9 mouse cellular contexts compared by ENCODE assay signal in the genomic region with DNA sequence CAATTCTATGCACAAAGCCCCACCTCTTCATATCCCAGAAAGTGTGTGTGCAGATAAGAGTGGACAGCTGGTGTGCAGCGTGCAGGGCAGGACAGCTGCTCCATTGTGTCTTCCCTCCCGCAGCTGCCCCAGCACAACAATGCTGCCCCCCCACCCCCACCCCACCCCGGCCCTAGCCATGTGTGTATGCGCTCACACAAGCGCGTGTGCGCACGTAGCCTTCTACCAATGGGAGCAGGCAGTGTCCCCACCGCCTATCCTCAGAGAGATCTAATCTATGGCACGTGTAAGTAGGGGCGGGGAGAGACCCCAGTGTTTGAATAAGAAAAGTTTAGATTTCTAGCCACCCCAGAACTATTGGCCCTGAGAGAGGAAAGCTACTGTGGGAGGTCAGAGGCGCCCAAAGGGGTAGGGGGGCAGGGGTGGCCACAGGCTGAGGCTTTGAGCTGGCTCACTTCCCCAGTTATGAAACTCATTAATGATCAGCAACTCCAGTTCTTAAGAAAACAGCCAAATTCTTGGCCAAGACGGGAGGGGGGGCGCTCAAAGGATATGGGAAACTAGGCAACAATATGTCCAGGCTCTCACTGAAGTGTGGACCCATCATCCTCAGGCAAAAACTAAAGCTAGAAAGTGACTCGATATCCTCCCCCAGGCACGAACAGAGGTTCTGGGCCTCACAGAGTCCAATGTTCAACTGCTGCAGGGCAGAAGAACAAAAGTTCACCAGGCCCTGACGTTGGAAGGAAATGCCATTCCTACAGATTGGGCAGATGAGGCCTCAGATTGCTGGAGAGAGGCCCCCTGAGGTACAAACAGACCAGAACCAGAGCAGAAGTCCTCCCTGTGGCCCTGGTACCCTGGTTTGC. TPM values are rescaled to one million over a fixed set of nuclear protein-coding genes. Genes with fewer than 3 reads are reported as not detected.
DNase-seq lines count a peak whose midpoint lies in the region; ATAC-seq and TF ChIP-seq lines count a peak whose summit lies in the region.
"Had no signal": no experiment of that assay in that cellular context is flagged by ENCODE, and none has a peak within 500 bp of the region (broad histone marks: within the 10 kb centered on the region; RNA-seq: fewer than 3 reads in every experiment).

No protein-coding gene starts in this region.

- TF ChIP-seq EP300 in liver, postnatal 0 days (IDR thresholded peaks at IDR 0.05; ENCODE audit: low read depth) = no peak

- intact Hi-C loops in gastrocnemius, postnatal 14 days (cut with DNase I; ENCODE audit: low total_unique reads) = loop anchor here (10.0 kb wide), 1 partner anchor 187 kb away; no protein-coding TSS in a partner anchor

- no peaks in the 10 kb centered on the region for H3K9me3 ChIP-seq in hindbrain, embryonic 12.5 days (replicated peaks)
- H3K9me3 ChIP-seq in liver, postnatal 0 days (ENCODE audit: low read length) = no peaks in the 10 kb centered on the region
- H3K9me3 ChIP-seq in stomach, embryonic 14.5 days (ENCODE audit: control insufficient read depth, low read depth, low read length) = no peaks in the 10 kb centered on the region

- no peaks in the 10 kb centered on the region for H3K27me3 ChIP-seq in liver, adult 2 months (ENCODE audit: control insufficient read depth, insufficient read depth, low read length)
- H3K27me3 ChIP-seq in hindbrain, embryonic 12.5 days = peaks cover 20% of the 10 kb centered on the region
- H3K27me3 ChIP-seq in liver, postnatal 0 days (ENCODE audit: insufficient read depth, low read length) = peaks cover 34% of the 10 kb centered on the region
- H3K27me3 ChIP-seq in stomach, embryonic 14.5 days (ENCODE audit: control insufficient read depth, insufficient read depth, low read length) = 0 out of 2 replicates have a peak, but pooled peaks cover 7% of the 10 kb centered on the region

- DNase-seq in liver, adult 2 months (ENCODE audit: extremely low read depth, low read depth, low spot score) = peak; percentile 70
- DNase-seq in liver = no peak
- no peak for DNase-seq in liver, postnatal 0 days
- DNase-seq in gastrocnemius, postnatal 14 days = no peak
- no peak for DNase-seq in layer of hippocampus, adult 11-12 months (ENCODE audit: low spot score)

- peaks cover 6% of the 10 kb centered on the region; the same call in 1 of the 2 replicates for H3K36me3 ChIP-seq in liver, adult 2 months (ENCODE audit: control insufficient read depth, insufficient read depth, low read length)
- H3K36me3 ChIP-seq in hindbrain, embryonic 12.5 days = peaks cover 37% of the 10 kb centered on the region
- H3K36me3 ChIP-seq in liver, postnatal 0 days (replicated peaks; ENCODE audit: insufficient read depth, low read length) = 0 out of 2 replicates have a peak, but pooled peaks cover 3% of the 10 kb centered on the region
- peaks cover 5% of the 10 kb centered on the region; the same call in 1 of the 2 replicates for H3K36me3 ChIP-seq in stomach, embryonic 14.5 days (ENCODE audit: control insufficient read depth, insufficient read depth, low read length)

- peak overlapping the region; percentile 33 for H3K27ac ChIP-seq in liver, adult 2 months (replicated peaks; ENCODE audit: insufficient read depth, low read depth, low read length)
- H3K27ac ChIP-seq in hindbrain, embryonic 12.5 days = peak overlapping the region; percentile 55; the same call in 1 of the 2 replicates
- H3K27ac ChIP-seq in liver, postnatal 0 days (ENCODE audit: low read depth) = no peak overlapping the region
- H3K27ac ChIP-seq in stomach, embryonic 14.5 days (ENCODE audit: low read length) = no peak overlapping the region

- peaks cover 27% of the 10 kb centered on the region for H3K4me1 ChIP-seq in liver, adult 2 months (ENCODE audit: control insufficient read depth, insufficient read depth, low read length)
- peaks cover 55% of the 10 kb centered on the region for H3K4me1 ChIP-seq in hindbrain, embryonic 12.5 days
- peaks cover 20% of the 10 kb centered on the region for H3K4me1 ChIP-seq in liver, postnatal 0 days (ENCODE audit: insufficient read depth)
- H3K4me1 ChIP-seq in stomach, embryonic 14.5 days (ENCODE audit: control insufficient read depth, insufficient read depth, low read length) = peaks cover 28% of the 10 kb centered on the region

- H3K4me3 ChIP-seq in liver, adult 2 months (ENCODE audit: insufficient read depth, low read depth, low read length) = no peak overlapping the region
- peak overlapping the region; percentile 79 for H3K4me3 ChIP-seq in hindbrain, embryonic 12.5 days
- no peak overlapping the region for H3K4me3 ChIP-seq in liver, postnatal 0 days (ENCODE audit: low read depth, low read length)
- H3K4me3 ChIP-seq in stomach, embryonic 14.5 days (ENCODE audit: low read depth, low read length) = peak overlapping the region; percentile 69; the same call in 1 of the 2 replicates
- H3K4me3 ChIP-seq: megakaryocyte, embryonic 14.5 days had no signal

- peak overlapping the region; percentile 18; the same call in 1 of the 2 replicates for H3K9ac ChIP-seq in liver, adult 2 months (ENCODE audit: low read depth, low read length)
- peak overlapping the region; percentile 89 for H3K9ac ChIP-seq in hindbrain, embryonic 12.5 days
- H3K9ac ChIP-seq in liver, postnatal 0 days (replicated peaks) = no peak overlapping the region
- H3K9ac ChIP-seq in stomach, embryonic 14.5 days (replicated peaks; ENCODE audit: low read depth, low read length) = no peak overlapping the region

- H3K4me2 ChIP-seq in hindbrain, embryonic 12.5 days (replicated peaks) = peak overlapping the region; percentile 85
- H3K4me2 ChIP-seq in liver, postnatal 0 days (ENCODE audit: low read depth, low read length) = 0 out of 2 replicates have a peak overlapping the region, but pooled peaks have one; percentile 18
- H3K4me2 ChIP-seq in stomach, embryonic 14.5 days (replicated peaks; ENCODE audit: low read depth, low read length) = peak overlapping the region; percentile 91

- TF ChIP-seq CTCF in liver, adult 2 months (IDR thresholded peaks at IDR 0.05; ENCODE audit: low read depth, low read length) = no peak
- no peak for TF ChIP-seq CTCF in liver, postnatal 0 days (IDR thresholded peaks at IDR 0.05; ENCODE audit: low read depth)

- ATAC-seq in hindbrain, embryonic 12.5 days (ENCODE audit: low FRiP score) = peak; percentile 15
- no peak for ATAC-seq in liver, postnatal 0 days
- no peak; the same call in 1 of the 2 replicates for ATAC-seq in stomach, embryonic 14.5 days (ENCODE audit: insufficient number of reproducible peaks, insufficient read depth, low FRiP score, low read depth)
- ATAC-seq in monocyte, adult 5-6 weeks (replicated peaks; ENCODE audit: insufficient number of reproducible peaks, low FRiP score, low TSS enrichment, poor library complexity, severe bottlenecking) = no peak

- H3K79me2 ChIP-seq in liver, adult 2 months (ENCODE audit: control insufficient read depth, insufficient read depth, low read length) = no peaks in the 10 kb centered on the region

- 63% methylated on average over 17 of the region's 17 CpGs for WGBS in liver, adult 2 months
- 29% methylated on average over 17 of the region's 17 CpGs for WGBS in hindbrain, embryonic 12.5 days
- WGBS in liver, postnatal 0 days (ENCODE audit: insufficient replicate concordance) = 33% methylated on average over 17 of the region's 17 CpGs
- 45% methylated on average over 17 of the region's 17 CpGs for WGBS in stomach, embryonic 14.5 days

- no peak for TF ChIP-seq POLR2A in liver, adult 2 months (IDR thresholded peaks at IDR 0.05; ENCODE audit: extremely low read depth, insufficient read depth, low read length)

RNA-seq across cellular contexts. Expression of a gene that starts 4.5 kb away (rescaled TPM):
- 4.0 and 4.6 TPM in 2 replicates for total RNA-seq in liver, adult 2 months (2014; rRNA removed)
- polyA plus RNA-seq in liver, adult 2 months (2012; rRNA removed) = 6.9 and 7.1 TPM in 2 replicates
- 61.9 and 65.5 TPM in 2 replicates for polyA plus RNA-seq in hindbrain, embryonic 12.5 days (2016; fragmentation: Nextera tagmentation; extraction: Ambion mirVana)
- polyA plus RNA-seq in liver, postnatal 0 days (2015; fragmentation: Nextera tagmentation; extraction: Ambion mirVana) = 1.9 and 2.6 TPM in 2 replicates
- 12.9 and 13.5 TPM in 2 replicates for polyA plus RNA-seq in stomach, embryonic 14.5 days (2014; fragmentation: Nextera tagmentation; extraction: Ambion mirVana)
- total RNA-seq in gastrocnemius, postnatal 14 days (2021) = 1 to 10 TPM; 5.6 to 6.0 TPM
- 0.19 to 1.4 TPM in 2 of 3 replicates, not detected in the other for total RNA-seq in monocyte, adult 5-6 weeks (2017)

RNA-seq across cellular contexts. Expression of a gene that starts 23.8 kb away (rescaled TPM):
- 13.3 and 13.4 TPM in 2 replicates for total RNA-seq in liver, adult 2 months (2014; rRNA removed)
- polyA plus RNA-seq in liver, adult 2 months (2012; rRNA removed) = 4.4 and 5.8 TPM in 2 replicates
- polyA plus RNA-seq in hindbrain, embryonic 12.5 days (2016; fragmentation: Nextera tagmentation; extraction: Ambion mirVana) = 41.6 and 44.6 TPM in 2 replicates
- 5.0 and 5.2 TPM in 2 replicates for polyA plus RNA-seq in liver, postnatal 0 days (2015; fragmentation: Nextera tagmentation; extraction: Ambion mirVana)
- 30.3 and 30.7 TPM in 2 replicates for polyA plus RNA-seq in stomach, embryonic 14.5 days (2014; fragmentation: Nextera tagmentation; extraction: Ambion mirVana)
- total RNA-seq in gastrocnemius, postnatal 14 days (2021) = 1 to 10 TPM; 8.6 to 8.8 TPM
- total RNA-seq in monocyte, adult 5-6 weeks (2017) = 25.5 to 42.6 TPM (median 29.4 TPM) in 3 replicates

Comparison
In these comparisons a context has a peak if more than half of its experiments do, and no peak if none do; other contexts are left out.
1. H3K27ac ChIP-seq: peak in liver, adult 2 months (single experiment) and hindbrain, embryonic 12.5 days (single experiment); none in liver, postnatal 0 days (single experiment) and stomach, embryonic 14.5 days (single experiment).
2. H3K9ac ChIP-seq: peak in liver, adult 2 months (single experiment) and hindbrain, embryonic 12.5 days (single experiment); none in liver, postnatal 0 days (single experiment) and stomach, embryonic 14.5 days (single experiment).
3. H3K4me3 ChIP-seq: peak in hindbrain, embryonic 12.5 days (single experiment) and stomach, embryonic 14.5 days (single experiment); none in liver, adult 2 months (single experiment) and liver, postnatal 0 days (single experiment).
4. H3K4me2 ChIP-seq: peak in every context shown above with its lines; median percentile 91 in stomach, embryonic 14.5 days; 85 in hindbrain, embryonic 12.5 days; 18 in liver, postnatal 0 days.